Mouse (Mus musculus) right cerebral cortex, adult 18-20 months (tissue): ENCODE data around the gene Lef1.

Experiments
- DNase-seq: peaks from one replicate; pipeline ENCODE4 v3.0.0; 2022; ENCODE audit warnings: mixed read lengths

The Lef1 gene

GRCm38 (mm10) chr3:131198991-131199390, 88.7 kb downstream of the Lef1 start:
- no peak for DNase-seq

DNA sequence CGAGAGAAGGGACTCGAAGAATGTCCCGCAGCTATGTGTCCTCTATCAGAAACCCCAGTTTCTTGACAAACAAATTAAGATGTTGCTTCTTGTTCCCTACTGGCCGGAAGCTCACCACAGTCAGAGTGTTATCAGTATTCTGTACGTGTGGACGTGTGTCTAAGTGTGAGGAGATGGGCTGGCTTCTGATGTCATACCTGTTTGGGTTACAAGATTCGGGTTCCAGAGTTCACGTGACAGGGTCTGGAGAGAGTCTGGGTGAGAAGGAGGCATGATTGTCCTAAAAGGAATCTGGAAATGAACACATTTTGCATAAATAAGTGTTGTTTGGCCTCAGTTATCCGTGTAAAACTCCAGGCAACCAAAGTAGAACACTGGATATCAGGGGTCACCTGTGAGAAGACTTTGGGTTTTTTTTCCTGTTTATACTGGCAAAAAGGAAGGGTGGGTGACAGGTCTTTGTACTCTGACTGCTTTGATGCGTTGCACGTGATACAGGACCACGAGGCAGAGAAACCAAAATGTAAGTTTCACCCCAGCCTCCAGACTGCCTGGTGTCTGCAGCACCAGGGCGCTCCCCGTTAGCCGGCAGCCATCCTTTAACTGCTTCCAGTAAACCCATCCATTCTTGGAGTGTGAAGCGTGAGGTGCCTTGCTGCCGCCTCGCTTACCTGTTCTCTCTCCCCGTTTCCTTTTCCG, 89.5 kb downstream of the Lef1 start:
- no peak for DNase-seq

DNA sequence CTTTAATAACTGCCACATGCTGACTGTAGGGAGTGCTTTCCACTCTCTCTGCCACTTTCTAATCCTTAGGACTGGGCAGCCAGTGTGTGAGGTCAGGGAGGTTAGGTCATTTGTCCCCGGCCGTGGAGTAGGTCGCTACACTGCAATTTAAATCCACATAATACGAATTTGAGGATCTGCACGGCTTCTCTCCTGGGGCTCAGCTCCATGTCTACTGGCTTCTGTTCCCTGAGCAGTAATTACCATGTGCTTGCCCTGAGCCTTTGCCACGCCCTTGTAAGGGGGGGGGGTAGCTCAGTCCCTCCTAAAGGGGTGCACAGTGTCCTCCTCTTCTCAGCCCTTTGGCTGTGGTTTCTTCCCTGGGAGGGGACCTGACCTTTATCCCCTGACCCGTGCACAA, 92.0 kb downstream of the Lef1 start:
- DNase-seq = no peak

GRCm38 (mm10) chr3:131207846-131208245, 97.6 kb downstream of the Lef1 start:
- no peak for DNase-seq

GRCm38 (mm10) chr3:131208265-131208891, 98.1 kb downstream of the Lef1 start:
- no peak for DNase-seq

- no peak for DNase-seq
These were observed 101.9 kb downstream of the Lef1 start for GRCm38 (mm10) chr3:131212200-131212599.

GRCm38 (mm10) chr3:131214060-131214658, 103.9 kb downstream of the Lef1 start:
- no peak for DNase-seq

DNA sequence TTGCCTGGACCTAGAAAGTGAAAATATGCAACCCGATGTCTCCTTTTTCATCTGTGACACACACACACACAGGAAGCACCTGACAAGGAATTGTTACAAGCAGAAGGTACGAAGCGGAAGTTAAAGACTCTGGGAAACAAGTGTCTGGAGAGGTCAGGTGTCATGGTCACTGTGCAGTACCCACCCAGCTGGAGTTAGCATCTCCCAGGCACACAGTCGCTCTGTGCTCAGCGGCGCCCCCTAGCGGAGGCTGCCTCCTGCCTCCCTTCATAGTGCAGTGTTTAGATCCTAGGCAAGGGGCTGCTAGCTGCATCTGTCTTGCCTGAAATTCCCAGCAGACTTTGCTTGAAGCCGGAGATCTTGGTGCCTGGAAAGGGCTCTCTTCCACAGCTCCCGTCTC, 104.6 kb downstream of the Lef1 start:
- DNase-seq = no peak

- DNase-seq = no peak
These were observed 108.5 kb downstream of the Lef1 start for GRCm38 (mm10) chr3:131218636-131219390.

DNA sequence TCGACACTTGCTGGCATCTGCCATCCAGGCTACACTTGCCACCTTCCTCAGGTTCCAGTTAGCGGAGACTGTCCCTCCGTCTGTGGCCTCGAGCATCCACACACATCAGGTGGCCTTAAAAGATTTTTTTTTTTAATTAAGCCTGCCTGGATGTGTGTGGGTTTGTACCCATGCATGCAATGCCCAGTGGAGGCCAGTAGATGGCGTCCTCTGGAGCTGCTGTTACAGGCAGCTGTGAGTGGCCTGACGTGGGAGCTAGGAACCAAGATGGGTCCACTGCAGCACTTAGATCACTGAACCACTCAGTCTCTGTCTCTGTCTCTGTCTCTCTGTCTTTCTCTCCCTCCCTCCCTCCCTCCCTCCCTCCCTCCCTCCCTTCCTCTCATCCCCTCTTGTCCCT, 117.8 kb downstream of the Lef1 start:
- DNase-seq = no peak

DNA sequence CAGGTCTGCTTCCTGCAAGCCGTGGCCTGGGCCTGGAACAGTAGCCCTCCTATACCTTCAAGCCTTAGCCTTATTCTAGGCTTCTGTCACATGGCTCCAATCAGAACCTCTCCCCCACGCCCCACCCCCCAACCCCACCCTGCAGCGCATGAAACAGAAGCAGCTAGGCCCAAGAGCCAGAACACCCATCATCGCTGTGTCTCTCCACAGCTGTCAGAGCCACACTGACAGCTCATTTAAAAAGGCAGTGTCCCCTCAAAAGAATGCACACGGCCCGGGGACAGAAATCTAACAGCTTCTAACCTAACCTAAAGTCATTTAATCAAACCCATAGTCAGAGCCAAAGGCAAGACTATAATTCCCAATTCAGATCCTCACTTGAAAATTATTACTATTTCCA, 126.8 kb downstream of the Lef1 start:
- DNase-seq = no peak

DNA sequence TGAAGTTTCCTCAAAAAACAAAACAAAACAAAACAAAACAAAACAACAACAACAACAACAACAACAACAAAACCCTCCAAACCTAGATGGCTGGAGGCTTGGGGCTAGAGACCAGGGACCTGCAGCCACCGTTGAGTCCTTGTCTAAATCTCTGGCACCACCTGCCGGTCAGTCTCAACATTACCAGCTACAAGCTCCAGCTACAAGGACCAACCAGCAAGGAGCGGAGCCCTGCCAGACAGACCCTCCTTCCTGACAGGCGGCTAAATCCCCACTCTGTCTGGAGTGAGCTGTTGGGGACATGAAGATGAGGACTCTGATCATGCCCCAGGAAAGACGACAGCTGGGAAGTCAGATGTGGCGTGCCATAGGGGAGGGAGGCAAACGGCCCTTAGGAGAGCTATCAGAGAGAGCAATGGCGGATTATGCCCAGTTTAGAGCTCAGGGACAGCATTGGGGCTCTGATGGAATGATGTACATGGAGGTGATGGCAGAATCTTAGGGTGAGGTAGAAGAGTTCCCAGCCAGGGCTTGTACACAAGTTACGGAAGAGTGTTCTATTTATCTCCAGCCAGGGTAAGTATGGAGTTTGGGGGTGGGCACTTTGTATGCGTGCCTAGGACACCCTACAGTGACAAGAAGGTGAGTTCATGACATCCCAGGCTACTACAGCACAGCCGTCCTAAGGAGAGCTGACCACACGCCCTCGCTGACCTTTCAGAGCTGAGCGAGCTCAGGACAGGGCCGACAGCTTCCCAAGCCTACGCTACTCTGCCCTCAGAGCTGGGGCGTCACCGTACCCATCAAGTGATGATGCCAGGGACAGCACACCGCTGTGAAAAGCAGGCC, 127.7 kb downstream of the Lef1 start:
- DNase-seq = peak; percentile 55

DNA sequence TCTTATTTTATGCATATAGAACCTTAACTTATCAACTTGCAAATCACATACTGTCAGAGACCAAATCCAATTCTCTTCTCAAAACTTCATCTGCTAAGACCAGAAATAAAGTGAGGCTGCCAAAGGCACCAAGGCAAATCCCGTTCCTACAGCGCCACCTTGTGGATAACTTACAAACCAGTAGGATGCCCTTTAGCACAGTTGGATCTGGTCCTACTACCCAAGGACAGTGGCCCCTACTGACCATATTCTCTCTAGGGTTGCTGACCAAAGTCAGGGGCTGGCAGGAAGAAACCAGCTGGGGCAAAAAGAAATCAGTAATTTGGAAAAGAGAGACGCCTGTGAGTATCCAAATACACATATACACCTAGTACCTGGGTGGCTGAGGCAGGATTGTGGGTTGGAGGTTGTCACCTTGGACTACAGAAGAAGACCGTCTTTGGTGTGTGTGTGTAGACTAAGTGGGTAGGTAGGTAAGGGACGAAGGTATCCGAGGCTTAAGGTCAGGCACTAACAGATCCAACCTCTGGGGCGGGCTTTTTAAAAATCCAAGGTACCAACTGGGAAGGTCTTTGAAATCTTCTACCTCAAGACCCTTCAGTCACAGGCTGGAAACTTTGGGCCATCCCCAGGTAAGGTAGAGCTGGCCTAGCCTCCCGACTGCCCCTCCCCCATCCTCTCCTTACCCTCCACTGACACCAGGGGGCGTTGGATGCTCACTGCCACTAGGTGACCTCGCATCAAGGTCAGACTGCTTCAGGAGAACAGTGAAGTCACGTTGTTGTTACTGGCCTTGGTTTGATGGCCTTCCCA, 135.7 kb downstream of the Lef1 start:
- peak; percentile 51 for DNase-seq

DNA sequence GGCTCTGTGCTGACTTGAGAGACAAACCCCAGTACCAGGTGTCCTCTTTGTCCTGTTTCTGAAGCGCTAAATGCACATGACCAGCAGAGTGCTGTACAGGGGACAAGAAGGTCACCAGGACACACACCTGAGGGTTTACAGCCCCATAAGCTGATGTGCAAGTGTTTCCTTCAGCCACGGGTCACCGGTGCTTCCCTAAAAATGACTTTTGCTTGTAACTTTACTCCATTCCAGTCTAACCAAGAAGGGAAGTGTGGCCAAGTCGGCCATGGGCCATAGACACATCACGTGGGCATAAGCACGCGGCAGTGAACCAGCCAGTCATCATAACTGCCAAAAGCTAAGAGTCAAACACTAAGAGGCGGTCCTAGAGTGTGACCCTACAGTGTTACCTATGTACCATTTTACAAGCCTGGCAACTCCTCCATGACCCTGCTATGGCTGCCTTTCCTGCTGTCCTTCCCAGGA, 136.3 kb downstream of the Lef1 start:
- DNase-seq = no peak

DNA sequence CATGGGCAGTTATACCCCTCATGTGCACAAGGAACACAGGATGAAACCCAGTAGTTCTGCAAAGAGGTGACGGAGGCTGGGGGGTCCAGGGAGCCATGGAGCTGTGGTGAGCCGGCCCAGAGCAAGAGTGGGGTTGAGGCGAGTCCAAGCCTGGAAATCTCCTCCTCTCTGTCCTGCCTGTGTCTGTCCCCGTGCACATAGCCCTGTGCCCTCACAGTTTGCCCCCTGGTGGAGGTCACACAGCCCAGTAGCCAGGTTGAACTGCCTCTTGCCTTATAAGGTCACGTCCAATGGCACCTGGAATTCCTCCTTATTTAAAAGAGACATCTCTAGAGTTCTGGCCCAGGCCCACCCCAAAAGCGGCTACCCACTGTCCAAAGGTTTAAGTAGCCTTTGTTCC, 137.2 kb downstream of the Lef1 start:
- DNase-seq = no peak

GRCm38 (mm10) chr3:131247851-131248250, 137.6 kb downstream of the Lef1 start:
- DNase-seq = no peak

- no peak for DNase-seq
These were observed 138.2 kb downstream of the Lef1 start for GRCm38 (mm10) chr3:131248444-131248843.

DNA sequence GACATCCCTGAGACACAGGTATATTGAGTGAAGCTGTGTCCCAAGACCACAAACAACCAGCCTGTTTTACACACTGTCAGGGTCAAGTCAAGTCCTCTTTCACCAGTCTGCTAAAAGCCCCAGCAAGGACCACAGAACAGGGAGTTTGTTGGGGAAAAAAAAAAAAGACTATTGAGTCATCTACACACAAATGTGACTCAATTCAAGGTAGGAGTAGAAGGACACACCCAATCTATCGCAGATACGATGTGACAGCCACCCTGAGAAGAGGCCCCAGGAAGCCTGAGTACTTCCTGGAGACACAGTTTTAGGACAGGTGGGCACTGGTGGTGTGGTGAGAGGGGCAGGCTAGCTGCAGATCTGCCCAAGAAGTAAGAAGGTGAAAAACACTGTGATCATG, 140.0 kb downstream of the Lef1 start:
- DNase-seq = no peak

GRCm38 (mm10) chr3:131250978-131251377, 140.7 kb downstream of the Lef1 start:
- DNase-seq = no peak

- DNase-seq = no peak
These were observed 141.3 kb downstream of the Lef1 start for GRCm38 (mm10) chr3:131251601-131252000.

- DNase-seq = no peak
These were observed 144.7 kb downstream of the Lef1 start for GRCm38 (mm10) chr3:131254991-131255390.
